Mouse (Mus musculus) layer of hippocampus, adult 2 months (tissue): Measurements from ENCODE around the gene Tmem60. TPM values are rescaled to one million over a fixed set of nuclear protein-coding genes. Genes with fewer than 3 reads are reported as not detected.

ENCODE experiments used
- DNase-seq, 2 experiments: peaks; one replicate each; pipeline ENCODE4 v3.0.0; 2022; ENCODE audit warnings: low spot score in 2 of 2
- H3K27ac ChIP-seq: fragments of 200-600 bp; 2 replicates; pipeline ENCODE4 v1.8.1; 2022
- H3K4me3 ChIP-seq: fragments of 200-600 bp; 2 replicates; pipeline ENCODE4 v1.8.1; 2022; ENCODE audit warnings: mild to moderate bottlenecking
- CTCF ChIP-seq: fragments of 200-600 bp; conservative IDR thresholded peaks from 2 replicates; pipeline ENCODE4 v1.8.1; 2022; ENCODE audit warnings: antibody characterized with exemption, mild to moderate bottlenecking, moderate library complexity
- long read RNA-seq, 2 experiments: library from polyadenylated mRNA; stranded (forward); transcript quantifications; one replicate each; pipeline ENCODE4 v2.0.0; 2021; ENCODE audit warnings: borderline mapping rate in 2 of 2
- total RNA-seq, 2 experiments: library from RNA; stranded (reverse); gene quantifications; 2 replicates each; pipeline ENCODE4 v1.2.3; 2021

Tmem60 gene
- 10 to 100 TPM; 19.7 to 21.8 TPM for total RNA-seq
- long read RNA-seq, experiment 1, transcript Tmem60-201 (2 exons, 1,147 nt) = major isoform, 12 of 14 reads
- long read RNA-seq, experiment 1, partial matches to known transcripts = 0 of 14 reads
- long read RNA-seq, experiment 1, other reads (novel, unspliced or antisense) = 1 of 14 reads
- long read RNA-seq, experiment 2, transcript Tmem60-201 (2 exons, 1,147 nt) = major isoform, 20 of 20 reads
- long read RNA-seq, experiment 2, partial matches to known transcripts = 0 of 20 reads
- long read RNA-seq, experiment 2, other reads (novel, unspliced or antisense) = 0 of 20 reads

GRCm38 (mm10) chr5:20881915-20882800 is at the start of gene Tmem60, which contains the start of gene Phtf2:
Gene Tmem60, plus strand, starts transcription at chr5:20882191.
Gene Phtf2, minus strand, starts transcription at chr5:20882124.
- peak within 1 kb of the TSS; percentile 90 for H3K27ac ChIP-seq
- TF ChIP-seq CTCF = no peak
- peak; percentile 99 for DNase-seq
- H3K4me3 ChIP-seq = peak within 1 kb of the TSS; percentile 80

GRCm38 (mm10) chr5:20834399-20834798 is 47.6 kb upstream of the Tmem60 start:
- no peak for DNase-seq
- no peak for TF ChIP-seq CTCF
- Histone ChIP-seq H3K27ac (no peak overlapping the region), H3K4me3 (no peak overlapping the region)

DNA sequence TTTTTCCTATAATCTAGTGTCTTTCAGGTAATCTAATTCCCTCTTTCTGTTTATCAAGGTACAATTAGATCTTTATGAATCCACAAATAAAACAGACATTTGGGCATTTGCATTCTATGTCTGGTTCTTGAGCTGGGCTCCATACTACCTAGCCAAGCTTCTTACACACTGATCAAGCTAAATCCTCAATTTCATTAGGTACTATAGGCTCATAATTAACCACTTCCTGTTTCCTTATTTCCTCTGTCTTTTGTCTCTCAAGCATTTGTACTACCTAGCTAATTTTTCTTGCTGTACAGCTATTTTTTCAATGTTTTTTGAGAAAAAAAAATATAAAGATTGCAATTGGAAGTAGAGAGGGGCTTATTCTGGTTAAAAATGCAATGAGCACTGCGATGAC is 44.9 kb upstream of the Tmem60 start:
- Histone ChIP-seq H3K27ac (no peak overlapping the region), H3K4me3 (no peak overlapping the region)
- no peak for TF ChIP-seq CTCF
- no peak for DNase-seq

DNA sequence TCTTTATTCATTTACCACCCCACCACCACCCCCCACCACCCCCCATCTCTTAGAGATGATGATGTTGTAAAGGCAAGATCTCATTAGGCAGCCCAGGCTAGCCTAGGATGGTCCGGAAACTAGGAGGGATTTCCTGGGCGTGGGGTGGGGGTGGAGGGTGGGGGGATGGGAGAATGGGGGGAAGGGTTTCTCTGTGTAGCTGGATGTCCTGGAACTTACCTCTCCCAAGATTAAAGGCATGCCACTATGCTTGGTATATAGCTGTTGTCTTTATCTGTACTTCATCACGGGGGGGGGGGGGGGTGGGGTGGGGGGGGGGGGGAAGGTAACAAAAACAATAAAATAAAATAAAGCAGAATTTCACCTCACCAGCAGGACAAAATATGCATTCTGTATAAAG is 38.6 kb upstream of the Tmem60 start:
- DNase-seq = no peak
- H3K4me3 ChIP-seq = no peak overlapping the region

GRCm38 (mm10) chr5:20843816-20844215 is 38.2 kb upstream of the Tmem60 start:
- peak in 1 of 2 experiments; percentile 22 for DNase-seq
- TF ChIP-seq CTCF = no peak
- no peak overlapping the region for H3K27ac ChIP-seq
- no peak overlapping the region for H3K4me3 ChIP-seq

More for the DNA sequence above, 38.6 kb upstream of the Tmem60 start:
- no peak for TF ChIP-seq CTCF
- H3K27ac ChIP-seq = no peak overlapping the region

- no peak for DNase-seq
- Histone ChIP-seq H3K27ac (no peak overlapping the region), H3K4me3 (no peak overlapping the region)
- no peak for TF ChIP-seq CTCF
Measured at GRCm38 (mm10) chr5:20847010-20847409, 35.0 kb upstream of the Tmem60 start.

DNA sequence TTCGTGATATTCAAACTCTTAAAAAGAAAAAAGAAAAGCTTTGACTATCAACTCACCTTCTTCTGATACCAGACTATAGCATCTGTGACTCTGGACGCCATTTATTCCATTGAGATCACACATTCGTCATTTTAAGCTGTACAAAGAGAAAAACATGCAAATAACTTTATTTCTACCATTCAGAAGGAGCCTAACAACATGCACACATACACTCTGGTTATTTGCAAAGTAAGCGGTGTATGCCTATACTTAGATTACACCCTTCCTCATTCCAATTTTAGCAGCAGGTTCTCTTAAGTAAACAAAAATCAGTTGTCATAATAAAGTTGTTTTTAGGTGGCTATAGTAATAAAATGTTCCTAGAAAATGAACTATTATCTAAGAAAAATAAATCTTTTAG is 26.9 kb upstream of the Tmem60 start:
- no peak overlapping the region for H3K4me3 ChIP-seq
- no peak for TF ChIP-seq CTCF
- DNase-seq = no peak
- H3K27ac ChIP-seq = no peak overlapping the region

GRCm38 (mm10) chr5:20858404-20858803 is 23.6 kb upstream of the Tmem60 start:
- DNase-seq = no peak
- no peak for TF ChIP-seq CTCF
- H3K27ac ChIP-seq = no peak overlapping the region
- no peak overlapping the region for H3K4me3 ChIP-seq

- no peak for DNase-seq
- no peak overlapping the region for H3K27ac ChIP-seq
- TF ChIP-seq CTCF = no peak
- H3K4me3 ChIP-seq = no peak overlapping the region
Measured at GRCm38 (mm10) chr5:20860565-20860964, 21.4 kb upstream of the Tmem60 start.

GRCm38 (mm10) chr5:20861901-20862300 is 20.1 kb upstream of the Tmem60 start:
- Histone ChIP-seq H3K27ac (no peak overlapping the region), H3K4me3 (no peak overlapping the region)
- DNase-seq = no peak
- TF ChIP-seq CTCF = peak; percentile 34

DNA sequence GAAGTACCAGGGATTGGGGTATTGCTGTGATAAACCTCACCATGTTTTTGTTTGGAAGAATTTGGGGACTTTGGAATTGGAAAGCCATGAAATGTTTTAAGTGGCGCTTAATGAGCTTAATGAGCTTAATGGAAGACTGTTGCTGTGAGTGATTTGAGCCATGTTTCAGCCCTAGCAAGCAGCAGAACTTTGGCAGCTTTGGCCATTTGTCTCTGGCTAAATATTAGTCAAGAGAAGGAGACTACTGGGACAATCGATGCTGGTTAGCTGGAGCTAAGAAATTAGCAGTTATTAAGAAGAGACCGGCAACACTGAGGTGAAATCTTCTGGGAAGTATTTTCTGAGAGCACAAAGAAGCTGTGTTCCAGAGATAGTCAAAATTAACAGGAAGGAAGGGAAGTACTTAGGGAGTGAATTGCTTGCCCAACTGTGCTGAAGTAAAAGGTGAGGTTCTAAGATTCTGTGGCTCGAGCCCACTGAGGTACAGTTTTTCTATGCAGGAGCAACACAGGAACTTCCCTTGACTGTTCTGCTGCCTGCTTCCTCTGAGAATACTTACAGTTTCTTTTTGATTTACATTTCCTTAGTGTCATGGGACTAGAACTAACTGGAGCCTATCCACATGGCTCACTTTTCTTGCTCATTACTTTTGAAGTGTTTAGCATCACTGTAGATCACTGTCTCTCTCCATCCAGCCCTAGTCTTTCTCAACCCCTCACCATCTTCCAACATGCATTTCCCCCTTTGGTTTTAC is 17.6 kb upstream of the Tmem60 start:
- no peak for TF ChIP-seq CTCF
- DNase-seq = no peak
- Histone ChIP-seq H3K4me3 (no peak overlapping the region), H3K27ac (no peak overlapping the region)

GRCm38 (mm10) chr5:20865193-20865755 is 16.7 kb upstream of the Tmem60 start:
- Histone ChIP-seq H3K4me3 (no peak overlapping the region), H3K27ac (no peak overlapping the region)
- no peak for DNase-seq
- no peak for TF ChIP-seq CTCF

DNA sequence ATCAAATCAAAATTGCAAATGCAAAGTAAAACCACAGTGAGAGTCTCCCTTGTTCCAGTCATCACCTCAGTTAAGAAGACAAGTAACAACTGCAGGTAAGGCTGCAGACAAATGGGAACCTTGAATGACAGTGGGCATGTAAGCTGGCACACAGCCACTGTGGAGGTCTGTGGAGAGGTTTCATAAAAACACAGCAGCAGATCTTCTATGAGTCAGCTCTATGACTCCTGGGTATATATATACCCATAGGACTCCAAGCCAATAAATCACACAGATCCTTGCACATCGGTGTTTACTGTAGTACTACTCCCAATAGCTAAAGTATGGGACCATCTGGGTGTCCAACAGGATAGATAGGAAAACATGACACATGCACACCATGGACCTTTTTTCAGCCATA is 8.8 kb upstream of the Tmem60 start:
- no peak for TF ChIP-seq CTCF
- DNase-seq = no peak
- Histone ChIP-seq H3K4me3 (no peak overlapping the region), H3K27ac (no peak overlapping the region)
